Mouse (Mus musculus): ENCODE measurements around the gene Phactr1.

Phactr1 gene

DNA sequence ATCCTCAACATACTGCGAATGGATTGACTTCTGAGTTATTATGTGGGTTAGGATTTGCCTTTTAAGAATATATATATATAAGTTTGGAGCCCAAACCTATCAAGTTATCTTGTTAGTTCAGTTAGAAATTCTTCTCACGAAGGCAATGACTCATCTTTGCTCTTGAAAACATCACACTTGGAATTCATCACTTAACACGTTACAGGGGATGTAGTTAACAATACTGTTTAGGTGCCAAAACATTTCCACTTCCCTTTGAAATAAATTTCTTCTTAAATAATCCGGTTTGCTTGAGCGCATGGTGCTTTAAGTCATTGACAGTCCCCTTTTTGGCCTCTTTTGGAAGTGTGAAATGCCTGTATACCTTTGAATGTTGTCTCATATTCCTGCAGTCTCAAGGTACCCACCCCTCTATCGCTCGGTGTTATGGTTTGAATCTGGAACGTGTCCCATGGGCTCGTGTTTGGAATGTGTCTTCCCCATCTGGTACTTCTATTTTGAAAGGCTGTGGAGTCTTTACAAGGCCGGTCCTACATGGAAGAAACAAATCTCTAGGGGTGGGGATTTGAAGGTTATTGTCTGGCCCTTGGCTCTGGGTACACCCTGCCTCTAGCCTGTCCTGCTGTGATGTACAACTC, 80.6 kb downstream of the Phactr1 start:
- no peak for DNase-seq

DNA sequence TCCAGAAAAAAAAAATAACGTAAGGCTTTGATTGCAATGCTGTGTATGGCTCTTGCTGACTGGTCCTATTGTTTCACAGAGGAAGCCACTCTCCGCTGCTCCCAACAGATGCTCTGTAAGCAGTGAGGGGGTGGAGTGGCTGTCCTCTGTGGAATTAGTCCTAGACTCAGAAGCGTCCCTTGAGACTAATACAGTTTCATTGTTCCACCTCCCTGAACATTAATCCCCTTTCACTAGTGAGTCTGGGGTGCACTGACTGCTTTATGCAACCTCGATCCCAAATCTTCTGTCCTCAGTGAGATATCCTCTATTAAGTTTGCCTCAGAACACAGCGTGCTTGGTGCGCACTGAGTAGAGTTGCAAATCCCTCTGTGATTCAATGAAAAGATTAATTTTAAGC, 91.9 kb downstream of the Phactr1 start:
- no peak for DNase-seq

GRCm38 (mm10) chr13:42774040-42774439, 93.6 kb downstream of the Phactr1 start:
- no peak for DNase-seq

DNA sequence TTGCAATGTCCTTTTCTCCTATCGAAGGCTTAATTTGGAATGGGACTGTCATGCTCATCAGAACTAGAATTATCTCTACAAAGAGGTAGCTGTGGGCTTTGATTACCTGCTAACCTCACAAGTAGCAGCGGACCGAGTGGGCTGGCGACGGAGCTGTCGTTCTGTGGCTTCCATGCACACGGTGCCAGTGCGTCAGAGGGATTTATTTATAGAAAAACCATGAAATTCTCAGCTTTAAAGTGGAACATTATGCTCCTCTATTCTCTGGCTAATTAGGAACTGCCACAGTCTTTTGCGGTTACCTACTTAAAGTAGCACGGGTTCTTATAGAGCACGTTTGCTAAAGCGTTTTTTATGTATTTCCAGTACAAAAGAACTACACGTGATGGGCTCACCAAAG, 101.7 kb downstream of the Phactr1 start:
- DNase-seq: no peak

DNA sequence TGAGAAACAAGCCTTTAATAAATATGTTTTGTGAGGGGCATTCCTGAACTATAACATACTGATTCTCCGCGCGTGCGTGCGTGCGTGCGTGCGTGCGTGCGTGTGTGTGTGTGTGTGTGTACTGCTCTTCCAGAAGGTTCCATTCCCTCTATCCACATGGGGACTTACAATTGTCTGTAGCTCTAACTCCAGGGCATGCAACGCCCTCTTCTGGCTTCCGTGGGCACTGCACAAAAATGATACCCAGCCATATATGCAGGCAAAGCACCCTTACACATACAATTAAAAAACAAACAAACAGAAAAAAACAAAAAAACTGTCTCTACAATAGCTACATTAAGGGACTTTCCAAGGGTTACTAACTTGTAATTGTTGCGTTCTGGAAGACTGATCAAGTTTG, 108.8 kb downstream of the Phactr1 start:
- DNase-seq: no peak

- DNase-seq: peak in 1 of 2 experiments; percentile 9
These were observed 111.9 kb downstream of the Phactr1 start for GRCm38 (mm10) chr13:42792279-42792678.

- no peak for DNase-seq
These were observed 120.1 kb downstream of the Phactr1 start for GRCm38 (mm10) chr13:42800523-42800922.

GRCm38 (mm10) chr13:42804314-42804713, 123.9 kb downstream of the Phactr1 start:
- DNase-seq: no peak

GRCm38 (mm10) chr13:42812762-42813161, 132.3 kb downstream of the Phactr1 start:
- no peak for DNase-seq

DNA sequence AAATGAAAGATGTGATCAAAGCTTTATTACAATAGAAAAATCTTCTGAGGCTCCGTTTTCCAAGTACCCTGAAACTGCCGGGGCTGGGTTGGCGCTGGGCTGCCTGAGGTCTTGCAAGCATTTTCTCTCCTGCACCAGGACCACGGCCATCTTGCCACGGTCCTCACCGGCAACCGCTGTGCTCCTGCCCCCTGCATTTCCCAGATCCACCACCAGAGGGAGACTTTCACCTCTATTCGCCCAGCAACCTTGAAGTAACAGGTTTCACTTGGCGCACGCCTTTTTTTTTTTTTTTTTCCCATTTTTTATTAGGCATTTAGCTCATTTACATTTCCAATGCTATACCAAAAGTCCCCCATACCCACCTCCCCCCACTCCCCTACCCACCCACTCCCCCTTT, 138.0 kb downstream of the Phactr1 start:
- DNase-seq: peak; percentile 78 to 81

- no peak for DNase-seq
These were observed 140.1 kb downstream of the Phactr1 start for GRCm38 (mm10) chr13:42820513-42820912.

- no peak for DNase-seq
These were observed 141.1 kb downstream of the Phactr1 start for GRCm38 (mm10) chr13:42821426-42822106.

DNA sequence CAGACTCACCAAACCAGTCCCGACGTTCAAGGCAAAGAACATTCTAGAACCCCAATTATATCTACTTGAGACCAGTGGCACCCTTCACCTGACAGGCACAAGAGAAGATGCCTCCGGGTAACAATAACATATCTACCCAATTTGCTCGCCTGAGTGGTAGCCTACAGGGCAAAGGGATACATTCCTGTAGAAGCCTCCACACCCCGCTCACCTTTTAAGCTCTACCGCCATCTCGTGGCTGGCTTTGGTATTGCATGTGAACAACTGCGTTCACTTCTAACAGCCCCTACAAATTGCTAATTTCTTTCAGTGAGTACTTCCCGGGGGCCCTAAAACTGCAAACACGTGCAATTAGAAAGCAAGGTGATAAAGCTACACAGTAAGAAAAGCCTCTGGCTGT, 142.1 kb downstream of the Phactr1 start:
- peak; percentile 79 to 81 for DNase-seq

DNA sequence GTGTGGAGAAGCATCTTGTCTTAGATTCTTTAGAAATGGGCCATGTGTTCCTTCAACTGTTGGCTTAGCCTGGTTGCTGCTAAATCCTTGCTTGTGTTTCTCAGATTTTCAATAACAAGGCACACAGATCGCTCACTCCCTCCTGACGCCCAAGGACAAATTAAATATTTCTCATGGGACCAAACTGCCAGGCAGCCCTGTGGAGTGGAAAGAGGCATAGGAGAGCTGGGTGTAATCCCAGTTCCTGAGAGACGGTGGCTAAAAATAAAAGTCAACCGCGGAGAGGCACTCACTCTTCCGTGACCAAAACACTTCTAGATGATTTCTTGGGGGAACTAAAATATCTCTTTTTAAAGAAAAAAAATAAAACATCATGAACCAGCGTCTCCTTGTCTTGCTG, 143.5 kb downstream of the Phactr1 start:
- DNase-seq: no peak

DNA sequence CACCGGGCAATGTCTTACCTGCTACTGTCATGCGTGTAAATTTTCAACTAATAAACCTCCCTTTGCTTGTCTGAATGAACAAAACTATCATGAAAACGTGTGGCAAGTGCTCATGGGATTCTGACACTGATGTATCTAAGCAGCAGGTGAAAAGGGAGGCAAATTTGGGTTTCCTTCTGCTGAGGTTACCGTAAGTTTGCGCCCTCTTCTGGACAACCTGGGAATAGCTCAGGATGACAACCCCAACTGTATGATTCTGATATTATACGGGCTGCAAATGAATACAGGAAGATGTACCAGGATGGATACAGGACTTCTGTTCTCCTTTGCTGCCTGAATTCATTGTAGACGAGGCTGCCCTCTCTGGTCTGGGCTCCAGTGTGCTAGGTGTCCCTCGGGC, 146.2 kb downstream of the Phactr1 start:
- DNase-seq: peak; percentile 53 to 60

DNA sequence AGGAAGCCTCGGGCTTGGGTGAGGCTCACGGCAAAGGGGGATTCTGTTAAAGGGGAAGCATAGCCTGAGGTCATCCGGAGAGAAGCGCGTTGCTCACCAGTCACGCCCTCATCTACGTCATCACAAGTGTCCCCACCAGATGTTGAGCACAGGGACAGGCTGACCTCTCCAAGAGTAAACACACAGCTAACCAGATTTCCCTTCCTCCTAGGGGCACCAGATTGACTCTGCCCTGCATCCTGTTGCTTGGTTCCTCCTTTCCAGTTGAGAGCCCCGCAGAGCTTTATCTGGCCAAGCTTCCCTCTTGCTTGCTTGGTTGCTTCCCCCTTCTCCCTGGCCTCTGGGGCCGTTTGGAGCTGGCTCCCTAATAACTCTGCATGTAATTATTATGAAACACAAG, 148.6 kb downstream of the Phactr1 start:
- DNase-seq: peak; percentile 49 to 54

DNA sequence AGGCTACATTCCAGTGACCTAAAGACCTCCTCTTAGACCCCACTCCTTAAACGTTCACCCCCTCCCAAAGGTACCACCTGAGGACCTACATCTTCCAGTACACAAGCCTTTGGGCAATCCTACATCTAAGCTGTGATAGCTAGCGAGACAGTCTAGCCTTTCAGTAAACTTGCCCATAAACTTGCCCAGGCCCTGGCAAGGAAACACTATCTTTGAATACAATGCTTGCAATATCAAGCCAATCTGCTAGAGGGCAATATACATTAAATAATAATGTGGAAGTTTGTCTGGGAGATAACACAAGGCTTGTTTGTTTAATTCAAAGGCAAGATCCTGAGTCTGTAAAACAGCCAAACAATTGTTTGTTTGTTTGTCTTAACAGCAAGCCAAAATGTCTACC, 155.0 kb downstream of the Phactr1 start:
- DNase-seq: no peak

- no peak for DNase-seq
These were observed 158.9 kb downstream of the Phactr1 start for GRCm38 (mm10) chr13:42839358-42839757.

- no peak for DNase-seq
These were observed 171.7 kb downstream of the Phactr1 start for GRCm38 (mm10) chr13:42852086-42852485.

GRCm38 (mm10) chr13:42853900-42854595, 173.6 kb downstream of the Phactr1 start:
- DNase-seq: no peak

DNA sequence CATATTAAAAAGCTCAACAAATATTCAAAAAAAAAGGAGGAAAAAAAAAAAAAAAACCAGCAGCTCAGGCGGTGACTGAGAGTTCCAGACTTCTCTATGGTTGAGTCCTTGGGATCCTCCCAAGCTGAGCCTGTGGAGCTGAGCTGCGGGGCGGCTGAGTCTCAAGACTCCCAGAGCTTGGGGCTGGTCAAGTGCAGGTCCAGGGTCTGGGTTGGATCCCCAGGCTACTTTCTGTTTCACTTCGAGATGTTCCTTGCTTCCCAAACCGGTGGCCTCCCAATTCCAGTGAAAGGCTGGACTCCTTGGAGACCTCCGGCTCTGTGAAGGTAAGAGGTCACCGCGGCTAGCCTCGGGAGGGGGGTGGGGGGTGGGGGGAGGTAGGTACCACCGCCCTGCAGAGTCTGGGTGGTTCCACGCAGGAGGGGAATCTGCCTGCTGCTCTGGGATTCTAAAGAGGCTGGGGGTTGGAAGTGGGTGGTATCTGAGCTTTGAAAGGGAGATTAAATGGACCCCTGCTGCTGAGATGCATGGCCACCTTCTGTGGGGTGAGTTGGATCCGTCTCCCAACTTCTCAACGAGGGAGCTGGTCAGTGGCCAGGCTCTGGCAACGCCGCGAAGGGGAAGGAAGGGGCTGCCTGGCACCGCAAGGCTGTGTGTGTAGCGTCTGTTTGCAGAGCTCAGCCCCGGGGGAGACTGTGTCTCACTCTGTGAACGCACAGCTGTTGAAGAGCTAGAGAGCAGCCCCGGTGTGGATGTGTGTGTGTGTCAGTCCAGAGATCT, 185.9 kb downstream of the Phactr1 start:
- DNase-seq: peak; percentile 34 to 38

GRCm38 (mm10) chr13:42867026-42867425, 186.6 kb downstream of the Phactr1 start:
- DNase-seq: no peak

- DNase-seq: no peak
These were observed 191.7 kb downstream of the Phactr1 start for GRCm38 (mm10) chr13:42872125-42872524.

All from B cell, adult 2 months (primary cell).